Mouse (Mus musculus) gastrocnemius, postnatal 25 days (tissue): Measurements from ENCODE around the gene Pfas. TPM values are rescaled to one million over a fixed set of nuclear protein-coding genes. Genes with fewer than 3 reads are reported as not detected.
"Not testable (repeated sequence)": the region's sequence is repeated elsewhere in the genome, so short reads cannot be mapped to it uniquely, and the experiment has no call there.

ENCODE experiments used
- DNase-seq: peaks from one replicate; pipeline ENCODE4 v3.0.0; 2022
- total RNA-seq, 2 experiments: library from RNA; stranded (reverse); gene quantifications; 1 replicate in 1 of 2; 2 replicates in 1 of 2; pipeline ENCODE4 v1.2.3; 2021

The Pfas gene
- total RNA-seq, 2 experiments from 2014 or later: 6.7 to 7.0 TPM

- DNase-seq: peak; percentile 83
Measured at GRCm38 (mm10) chr11:69015644-69016441, 7.6 kb upstream of the Pfas start, which contains the start of gene Ctc1. Gene Ctc1 (plus strand): TSS chr11:69015911.

GRCm38 (mm10) chr11:69012071-69012601 lies 3.9 kb upstream of the Pfas start:
- DNase-seq: peak; percentile 88

DNA sequence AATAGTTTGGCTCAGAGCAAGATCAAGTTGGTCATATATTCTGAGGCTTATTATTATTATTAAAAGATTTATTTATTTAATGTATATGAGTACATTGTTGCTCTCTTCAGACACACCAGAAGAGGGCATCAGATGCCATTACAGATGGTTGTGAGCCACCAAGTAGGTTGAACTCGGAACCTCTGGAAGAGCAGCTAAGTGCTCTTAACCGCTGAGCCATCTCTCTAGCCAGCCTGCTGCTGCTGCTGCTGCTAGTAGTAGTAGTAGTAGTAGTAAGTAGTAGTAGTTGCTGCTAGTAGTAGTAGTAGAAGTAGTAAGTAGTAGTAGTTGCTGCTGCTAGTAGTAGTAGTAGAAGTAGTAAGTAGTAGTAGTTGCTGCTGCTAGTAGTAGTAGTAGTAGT lies 3.2 kb upstream of the Pfas start:
- DNase-seq: not testable (repeated sequence)

GRCm38 (mm10) chr11:69010400-69011323 lies 2.4 kb upstream of the Pfas start:
- DNase-seq: no peak

DNA sequence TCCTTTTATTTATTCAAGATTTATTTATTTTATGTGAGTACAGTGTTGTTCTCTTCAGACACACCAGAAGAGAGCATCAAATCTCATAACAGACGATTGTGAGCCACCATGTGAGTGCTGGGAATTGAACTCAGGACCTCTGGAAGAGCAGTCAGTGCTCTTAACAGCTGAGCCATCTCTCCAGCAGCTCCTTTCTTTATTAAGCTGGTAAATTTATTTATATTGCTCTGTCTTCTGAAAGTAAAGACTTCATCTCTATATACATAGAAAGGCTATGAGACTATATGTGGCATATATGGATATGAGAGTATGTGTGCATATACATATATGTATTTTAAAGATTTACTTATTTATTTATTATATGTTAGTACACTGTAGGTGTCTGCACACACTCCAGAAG lies 1.2 kb upstream of the Pfas start:
- no peak for DNase-seq

- DNase-seq: not testable (repeated sequence)
Measured at GRCm38 (mm10) chr11:69006575-69006974, 1.7 kb downstream of the Pfas start.

GRCm38 (mm10) chr11:69005193-69005592 lies 3.1 kb downstream of the Pfas start:
- no peak for DNase-seq

GRCm38 (mm10) chr11:69003592-69003991 lies 4.7 kb downstream of the Pfas start:
- DNase-seq: no peak

DNA sequence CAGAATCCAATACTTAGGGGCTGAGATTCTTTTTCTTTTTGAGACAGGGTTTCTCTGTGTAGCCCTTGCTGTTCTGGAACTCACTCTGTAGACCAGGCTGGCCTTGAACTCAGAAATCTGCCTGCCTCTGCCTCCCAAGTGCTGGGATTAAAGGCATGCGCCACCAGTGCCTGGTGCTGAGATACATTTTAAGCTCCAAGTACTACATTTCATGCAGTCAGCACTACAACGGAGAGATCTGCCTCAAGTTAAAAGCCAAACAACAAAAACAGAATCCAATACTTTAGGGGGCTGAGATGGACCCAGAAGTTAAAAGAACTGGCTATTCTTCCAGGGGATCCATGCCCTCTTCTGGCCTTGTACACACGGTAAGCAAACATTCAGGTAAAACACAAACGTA lies 5.5 kb downstream of the Pfas start:
- not testable (repeated sequence) for DNase-seq

GRCm38 (mm10) chr11:68997080-68997479 lies 11.2 kb downstream of the Pfas start:
- no peak for DNase-seq

- no peak for DNase-seq
Measured at GRCm38 (mm10) chr11:68994377-68994776, 13.9 kb downstream of the Pfas start.

DNA sequence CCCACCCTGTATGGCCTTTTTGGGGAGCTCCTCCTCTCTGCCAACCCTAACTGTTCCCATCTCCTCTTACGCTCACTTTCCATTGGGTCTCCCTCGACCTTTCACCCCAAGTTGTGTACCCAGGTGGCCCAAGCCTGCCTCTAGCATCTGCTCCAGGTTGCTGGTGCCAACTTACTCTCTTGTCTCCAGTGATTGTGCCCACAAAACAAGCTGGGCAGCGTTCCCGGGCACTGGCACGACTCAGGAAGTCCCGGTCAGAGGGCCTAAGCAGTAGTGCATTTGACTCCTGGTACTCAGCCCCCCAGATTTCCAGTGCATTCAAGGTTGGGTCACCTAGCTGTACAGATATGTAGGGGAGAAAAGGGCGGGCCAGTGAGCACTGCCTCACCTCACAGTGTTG lies 15.1 kb downstream of the Pfas start:
- no peak for DNase-seq

- DNase-seq: peak; percentile 78
Measured at GRCm38 (mm10) chr11:68988341-68988740, 19.9 kb downstream of the Pfas start.

DNA sequence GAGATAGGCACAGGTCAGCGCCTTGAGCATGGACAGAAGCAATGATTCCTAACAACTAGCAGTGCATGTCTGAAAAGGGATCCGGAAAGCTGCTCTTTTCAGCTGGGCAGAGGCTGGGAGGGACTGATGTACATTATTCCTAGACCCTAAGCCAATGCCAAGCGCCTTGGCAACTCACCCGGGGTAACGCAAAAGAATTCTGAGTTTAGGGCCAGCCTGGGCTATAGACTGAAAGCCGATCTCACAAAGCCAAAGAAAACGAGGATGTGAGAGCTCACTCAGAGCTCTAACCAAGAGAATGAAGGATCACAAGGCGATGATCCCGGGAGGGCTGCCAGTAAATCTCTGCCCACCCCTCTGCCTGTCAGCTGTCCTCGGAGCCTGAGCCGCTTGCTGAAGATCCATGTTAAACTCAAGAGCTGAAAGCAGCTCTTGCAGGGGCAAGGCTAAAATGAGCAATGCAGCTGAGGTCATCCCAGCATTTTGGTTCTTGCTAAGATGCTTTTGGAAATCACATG lies 20.8 kb downstream of the Pfas start:
- no peak for DNase-seq

DNA sequence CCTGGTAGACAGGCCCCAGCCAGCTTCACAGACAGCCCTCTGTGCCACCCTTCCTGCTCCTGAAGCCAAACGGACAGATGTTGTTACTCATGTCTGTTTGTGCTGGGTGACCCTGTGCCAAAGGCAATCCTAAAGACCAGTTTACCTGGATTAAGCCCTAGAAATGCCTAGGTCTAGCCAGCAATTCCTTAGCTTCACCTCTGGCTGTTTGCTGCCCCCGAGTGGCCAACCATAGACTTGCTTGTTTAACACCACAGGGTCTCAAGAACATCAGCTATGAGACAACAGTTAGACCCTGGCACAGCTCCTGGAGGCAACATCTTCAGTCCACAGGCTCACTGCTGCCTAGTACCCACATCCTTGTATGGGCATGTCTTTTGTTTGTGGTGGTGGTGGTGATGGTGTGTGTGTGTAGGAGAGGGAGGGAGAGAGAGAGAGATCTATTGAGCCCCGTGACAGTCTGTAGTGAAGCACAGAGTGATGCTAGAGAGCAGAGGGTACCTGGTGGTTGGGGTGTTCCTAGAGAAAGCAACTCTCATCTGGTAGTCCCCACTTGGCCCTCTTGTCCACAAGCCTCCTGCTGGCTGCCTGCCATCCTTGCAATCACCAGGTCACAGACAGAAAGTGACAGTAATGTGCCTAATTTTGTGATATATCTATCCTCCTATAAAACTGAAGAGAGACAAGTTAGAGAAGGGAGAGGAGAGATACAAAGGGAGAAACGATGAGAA lies 25.5 kb downstream of the Pfas start:
- peak; percentile 32 for DNase-seq

- DNase-seq: no peak
Measured at GRCm38 (mm10) chr11:68980919-68981318, 27.3 kb downstream of the Pfas start.

GRCm38 (mm10) chr11:68979320-68979733 lies 28.9 kb downstream of the Pfas start:
- no peak for DNase-seq

GRCm38 (mm10) chr11:68975601-68976000 lies 32.7 kb downstream of the Pfas start:
- no peak for DNase-seq

DNA sequence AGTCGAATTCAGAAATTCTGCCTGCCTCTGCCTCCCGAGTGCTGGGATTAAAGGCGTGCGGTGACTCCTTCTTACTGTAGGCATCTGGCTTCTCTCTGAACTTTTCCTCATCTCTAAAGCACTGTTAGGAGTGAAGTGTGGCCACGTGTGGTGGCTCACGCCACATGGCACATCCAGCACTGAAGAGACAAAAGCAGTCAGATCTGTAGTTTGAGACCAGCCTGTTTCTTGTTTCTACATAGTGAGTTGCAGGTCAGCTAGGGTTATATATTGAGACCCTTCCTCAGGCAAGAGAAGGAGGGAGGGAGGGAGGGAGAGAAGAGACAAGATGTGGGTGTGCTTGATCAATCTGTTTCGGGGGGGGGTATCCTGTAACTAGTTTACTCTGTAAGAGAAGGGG lies 33.2 kb downstream of the Pfas start, which contains the start of gene Rangrf:
Gene Rangrf, minus strand, starts transcription at position 101 of the 400 bp plus-strand sequence.
- DNase-seq: no peak

GRCm38 (mm10) chr11:68974059-68974450 lies 34.2 kb downstream of the Pfas start:
- DNase-seq: no peak

- DNase-seq: peak; percentile 86
Measured at GRCm38 (mm10) chr11:68973250-68974058, 34.8 kb downstream of the Pfas start.
